Mouse (Mus musculus) small intestine, adult 2 months (tissue): ENCODE measurements around the gene Yipf1.

ENCODE experiments used
- CTCF ChIP-seq: fragments of 200-500 bp; IDR thresholded peaks from 2 replicates; pipeline ENCODE4 v1.5.1; 2012; ENCODE audit warnings: low read depth, mild to moderate bottlenecking, control low read depth, inconsistent platforms, low read length, moderate library complexity, mixed read lengths; ENCODE audit not compliant: insufficient replicate concordance, insufficient read length; ENCODE audit errors: extremely low read depth
- POLR2A ChIP-seq: fragments of 200-500 bp; IDR thresholded peaks from 2 replicates; pipeline ENCODE4 v1.6.1; 2012; ENCODE audit warnings: low read depth, mild to moderate bottlenecking, control low read depth, inconsistent platforms, low read length, moderate library complexity

- TF ChIP-seq CTCF (no peak), POLR2A (no peak)
These were observed 10.6 kb upstream of the Yipf1 start for GRCm38 (mm10) chr4:107303531-107303930.
